Mouse (Mus musculus): ENCODE data around the gene Ccdc107.
A peak's percentile ranks its signal among the peaks of the same experiment; 100 is the strongest.

Gene Ccdc107

DNA sequence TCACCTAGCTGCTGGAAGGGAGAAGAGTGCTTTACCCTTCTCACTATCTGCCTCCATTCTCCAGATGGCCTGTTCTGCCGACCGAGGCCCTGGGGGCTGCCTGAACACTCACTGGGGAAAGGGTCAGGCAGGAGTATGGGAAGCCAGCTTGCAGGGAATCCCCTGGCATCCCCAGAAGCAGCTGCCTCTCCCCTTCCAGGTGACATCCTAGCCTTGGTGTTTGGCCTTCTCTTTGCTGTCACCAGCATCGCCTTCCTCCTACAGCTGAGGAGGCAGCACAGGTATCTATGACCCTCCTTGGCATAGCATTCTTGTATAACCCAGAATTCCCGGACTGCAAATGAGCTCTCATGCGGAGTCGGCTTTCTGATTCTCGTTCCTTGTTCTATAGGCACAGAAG lies 20.0 kb downstream of the Ccdc107 start:
- DNase-seq (ENCODE audit: low spot score) = no peak

DNA sequence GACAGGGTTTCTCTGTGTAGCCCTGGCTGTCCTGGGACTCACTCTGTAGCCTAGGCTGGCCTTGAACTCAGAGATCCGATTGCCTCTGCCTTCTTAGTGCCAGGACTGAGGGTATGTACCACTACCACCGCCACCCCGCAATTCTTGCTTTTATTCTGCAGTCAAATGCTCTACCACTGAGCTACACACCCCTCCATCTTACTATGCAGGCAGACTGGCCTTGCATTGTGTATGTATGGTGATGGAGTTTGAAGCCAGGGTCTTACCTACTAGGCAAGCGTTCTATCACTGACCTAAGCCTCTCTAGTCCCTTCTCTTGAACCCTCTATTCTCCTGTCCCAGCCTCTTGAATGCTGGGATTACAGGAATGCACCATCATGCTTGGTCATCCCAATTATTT lies 20.6 kb downstream of the Ccdc107 start:
- DNase-seq (ENCODE audit: low spot score) = no peak

DNA sequence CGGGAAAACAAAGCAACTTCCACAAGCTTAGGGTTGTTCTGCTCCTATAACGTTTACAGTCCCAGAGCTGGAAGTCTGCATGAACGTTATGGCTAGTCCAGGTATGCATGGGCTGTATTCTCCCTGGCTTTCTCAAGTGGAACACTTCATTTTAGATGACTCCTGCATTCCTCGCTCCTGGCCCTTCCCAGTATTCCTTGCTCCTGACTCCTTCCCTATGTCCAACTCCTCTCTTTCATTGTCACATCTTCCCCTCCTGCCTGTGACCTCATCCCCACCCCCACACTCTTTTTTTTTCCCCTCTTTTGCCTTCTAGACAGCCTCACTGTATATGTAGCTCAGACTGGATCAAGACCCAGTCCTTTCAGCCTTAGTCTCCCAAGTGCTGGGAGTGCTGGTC lies 21.1 kb downstream of the Ccdc107 start:
- no peak for DNase-seq (ENCODE audit: low spot score)

DNA sequence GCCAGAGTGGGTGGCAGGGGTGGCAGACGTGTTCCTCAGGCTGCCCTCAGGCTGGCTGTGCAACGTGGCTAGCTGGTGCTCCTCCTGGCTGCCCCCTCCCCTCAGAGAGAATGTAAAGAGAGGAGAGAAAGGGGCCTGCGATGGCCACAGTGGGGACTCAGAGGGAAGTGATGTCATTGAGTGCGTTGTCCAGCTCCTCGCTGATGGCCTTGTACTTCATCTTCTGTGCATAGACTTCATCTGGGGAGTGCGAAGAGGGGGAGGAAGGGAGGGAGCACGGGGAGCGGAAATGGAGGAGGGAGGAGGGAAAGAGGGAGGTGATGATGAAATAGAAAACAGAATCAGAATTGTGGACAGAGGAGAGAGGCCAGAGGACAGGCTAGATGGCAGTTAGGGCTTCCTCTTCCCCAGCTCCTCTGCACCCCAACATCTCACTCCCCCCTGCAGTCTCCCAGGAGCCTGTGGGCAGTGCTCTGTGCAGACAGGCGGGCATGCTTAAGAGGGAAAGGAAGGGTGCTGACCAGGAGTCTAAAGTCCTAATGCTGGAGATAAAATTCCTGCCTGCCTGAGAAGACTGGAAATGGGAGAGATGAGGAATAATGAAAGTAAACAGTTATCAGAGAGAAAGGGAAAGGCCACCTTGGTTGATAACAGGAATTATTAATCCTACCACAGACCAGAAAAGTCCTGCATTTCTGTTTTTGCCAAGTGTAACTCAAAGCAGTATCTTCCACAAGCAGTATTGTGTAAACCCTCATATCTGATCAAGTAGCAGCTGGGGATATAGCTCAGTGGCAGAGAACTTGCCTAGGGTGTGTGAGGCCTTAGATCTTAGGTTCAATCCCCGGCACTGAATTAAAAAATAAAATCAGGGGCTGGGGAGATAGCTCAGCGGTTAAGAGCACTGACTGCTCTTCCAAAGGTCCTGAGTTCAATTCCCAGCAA lies 23.3 kb downstream of the Ccdc107 start:
- DNase-seq (ENCODE audit: low spot score) = no peak

DNA sequence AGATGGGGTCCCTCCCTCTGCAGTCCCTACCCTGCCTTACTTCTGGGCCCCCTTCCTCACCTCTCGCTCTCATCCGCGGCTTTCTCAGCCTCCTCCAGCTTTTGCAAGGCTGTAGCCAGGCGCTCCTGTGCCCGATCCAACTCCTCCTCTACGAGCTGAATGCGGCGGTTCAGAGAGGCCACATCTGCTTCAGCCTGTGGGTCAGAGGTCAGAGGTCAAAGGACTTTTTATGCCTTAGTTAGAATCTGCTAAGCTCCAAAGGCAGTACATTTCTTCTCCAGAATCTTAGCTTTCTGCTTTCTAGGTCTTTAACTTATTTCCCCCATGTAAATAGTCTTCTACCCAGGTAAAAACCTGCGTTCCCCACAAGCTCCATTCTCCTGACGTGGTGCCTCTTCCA lies 26.9 kb downstream of the Ccdc107 start:
- DNase-seq (ENCODE audit: low spot score) = no peak

DNA sequence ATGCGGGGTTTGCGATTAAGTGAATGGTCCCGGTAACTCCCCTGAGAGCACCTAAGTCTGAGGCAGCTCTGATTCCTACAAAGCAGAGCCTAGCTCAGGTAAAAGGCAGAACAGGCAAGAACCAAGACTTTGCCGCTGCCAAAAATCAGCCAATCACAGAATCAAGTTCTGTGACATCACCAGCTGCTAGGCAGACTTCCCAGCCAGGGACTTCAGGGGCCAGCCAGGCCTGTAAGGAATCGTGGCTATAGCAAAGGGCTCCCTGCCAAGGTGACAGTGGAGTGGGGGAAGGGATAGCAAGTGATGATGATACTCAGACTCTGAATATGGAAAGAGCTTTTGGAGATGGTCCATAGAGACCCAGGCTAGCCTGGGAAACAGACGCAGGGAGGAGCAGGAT lies 27.3 kb downstream of the Ccdc107 start:
- DNase-seq (ENCODE audit: low spot score) = peak; percentile 88

DNA sequence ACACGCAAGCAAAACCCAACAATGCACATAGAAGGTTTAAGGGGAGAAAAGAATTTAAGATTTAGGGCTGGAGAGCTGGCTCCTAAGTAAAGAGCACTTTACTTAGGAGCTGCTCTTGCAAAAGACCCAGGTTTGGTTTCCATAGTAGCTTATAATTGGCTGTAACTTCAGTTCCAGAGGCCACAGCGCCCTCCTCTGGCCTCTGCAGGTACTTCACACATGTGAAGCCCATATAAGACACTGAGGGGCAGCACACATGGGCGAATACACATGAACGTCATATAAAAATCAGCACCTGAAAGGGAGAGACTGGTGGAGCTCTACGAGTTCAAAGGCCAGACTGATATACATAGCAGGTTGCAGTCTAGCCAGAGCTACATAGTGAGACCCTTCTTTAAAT lies 35.2 kb downstream of the Ccdc107 start:
- no peak for DNase-seq (ENCODE audit: low spot score)

DNA sequence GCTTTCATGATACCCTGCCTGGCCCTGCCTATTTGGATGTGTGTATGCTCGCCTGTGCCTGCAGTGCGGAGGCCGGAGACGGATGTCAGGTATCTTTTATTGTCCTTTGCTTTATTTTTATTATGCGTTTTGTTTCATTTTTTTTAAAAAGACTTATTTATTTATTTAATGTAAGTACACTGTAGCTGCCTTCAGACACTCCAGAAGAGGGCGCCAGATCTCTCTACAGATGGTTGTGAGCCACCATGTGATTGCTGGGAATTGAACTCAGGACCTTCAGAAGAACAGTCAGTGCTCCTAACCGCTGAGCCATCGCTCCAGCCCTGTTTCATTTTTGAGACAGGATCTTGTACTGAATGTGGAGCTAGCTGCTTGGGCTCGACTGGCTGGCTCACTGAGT lies 35.8 kb downstream of the Ccdc107 start:
- DNase-seq (ENCODE audit: low spot score) = no peak

DNA sequence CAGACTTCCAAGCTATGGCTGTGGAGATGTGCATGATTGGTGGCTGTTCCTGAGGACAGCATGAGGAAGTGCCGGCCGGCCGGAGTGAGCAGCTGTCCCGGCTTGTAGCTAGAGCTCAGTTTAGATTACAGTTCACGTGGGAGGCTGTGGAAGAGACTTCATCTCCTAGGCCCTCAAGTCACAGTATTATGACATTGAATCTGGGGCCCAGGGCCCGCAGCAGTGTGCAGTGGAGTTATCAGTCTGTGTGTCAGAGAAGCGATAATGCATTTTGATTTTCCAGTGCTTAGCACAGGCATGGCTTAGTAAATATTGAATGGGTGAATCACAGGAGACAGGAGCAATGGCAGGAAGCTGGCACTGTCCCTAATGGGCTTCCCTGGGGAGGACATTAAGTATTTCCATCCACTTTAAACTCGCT lies 37.4 kb downstream of the Ccdc107 start:
- DNase-seq (ENCODE audit: low spot score) = no peak

DNA sequence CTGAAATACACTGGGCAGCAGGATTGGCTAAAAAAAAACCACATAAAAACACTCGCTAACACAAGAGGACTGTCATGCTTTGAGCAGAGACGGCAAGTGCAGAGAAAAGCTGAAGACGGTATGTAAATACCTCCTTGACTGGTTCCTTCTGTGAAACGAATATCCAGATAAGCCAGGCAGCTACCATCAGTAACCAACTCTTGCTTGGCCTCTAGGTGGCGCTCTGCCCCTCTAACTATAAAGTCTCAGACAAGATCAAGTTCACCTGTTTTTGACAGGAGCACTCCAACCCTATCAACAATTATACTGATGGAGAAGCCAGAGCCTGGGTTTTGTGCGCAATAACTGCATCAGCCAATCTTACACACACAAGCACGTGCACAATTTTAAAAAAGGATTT lies 37.9 kb downstream of the Ccdc107 start:
- DNase-seq (ENCODE audit: low spot score) = peak; percentile 69

DNA sequence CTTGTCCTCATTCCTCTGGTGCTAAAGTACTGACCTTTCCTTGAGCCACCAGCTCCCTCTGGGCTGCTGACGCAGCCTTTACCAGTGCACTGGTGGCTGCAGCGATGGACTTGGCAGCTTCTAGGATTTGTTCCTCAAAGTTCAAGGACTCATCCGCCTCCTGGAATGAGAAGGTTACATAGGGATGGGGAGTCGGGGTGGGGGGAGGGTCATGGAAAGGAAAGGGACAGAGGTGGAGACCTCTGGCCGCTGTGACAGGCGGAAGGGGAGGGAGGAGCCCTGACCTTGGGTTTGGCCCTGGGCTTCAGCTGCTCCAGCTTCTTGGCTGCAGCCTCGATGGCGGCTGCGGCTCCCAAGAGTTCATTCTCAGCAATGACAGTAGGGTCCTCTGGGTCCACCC lies 40.6 kb downstream of the Ccdc107 start:
- DNase-seq (ENCODE audit: low spot score) = no peak

DNA sequence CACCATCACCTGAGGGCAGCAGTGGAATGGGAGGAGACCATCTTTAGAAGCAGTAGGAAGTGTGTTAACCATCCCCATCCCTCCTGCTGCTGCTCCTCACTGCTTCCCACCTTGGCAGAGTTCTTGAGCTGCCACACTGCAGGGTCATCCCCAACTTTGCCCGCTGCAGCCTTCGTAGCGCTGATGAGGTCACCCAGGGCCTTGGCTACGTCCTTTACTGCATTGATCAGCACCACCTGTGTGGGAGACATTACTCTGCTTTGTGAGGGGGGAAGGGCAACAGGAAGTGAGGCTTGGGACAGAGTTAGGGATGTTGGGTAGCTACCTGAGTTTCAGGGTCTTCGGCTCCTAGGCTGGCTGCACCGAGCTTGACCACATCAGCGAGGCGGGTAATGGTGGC lies 42.9 kb downstream of the Ccdc107 start:
- no peak for DNase-seq (ENCODE audit: low spot score)

DNA sequence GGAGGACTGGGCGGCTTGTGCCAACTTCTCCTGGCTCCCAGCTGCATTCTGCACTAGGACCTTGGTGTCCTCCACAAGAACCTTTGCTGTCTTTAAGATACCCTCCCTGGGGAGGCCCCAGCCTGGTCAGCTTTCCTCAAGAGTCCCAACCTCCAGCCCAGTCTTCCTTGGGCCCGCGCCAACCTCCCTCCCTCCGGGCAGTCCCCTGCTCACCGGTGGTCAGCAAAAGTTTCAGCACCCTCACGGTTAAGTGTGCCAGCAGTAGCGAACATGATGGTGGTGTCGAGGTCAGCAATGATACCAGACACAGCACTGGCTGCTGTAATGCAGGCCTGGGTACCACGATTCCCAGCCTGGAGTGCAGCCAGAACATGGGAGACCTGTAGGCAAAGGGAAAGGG lies 43.3 kb downstream of the Ccdc107 start:
- DNase-seq (ENCODE audit: low spot score) = no peak

DNA sequence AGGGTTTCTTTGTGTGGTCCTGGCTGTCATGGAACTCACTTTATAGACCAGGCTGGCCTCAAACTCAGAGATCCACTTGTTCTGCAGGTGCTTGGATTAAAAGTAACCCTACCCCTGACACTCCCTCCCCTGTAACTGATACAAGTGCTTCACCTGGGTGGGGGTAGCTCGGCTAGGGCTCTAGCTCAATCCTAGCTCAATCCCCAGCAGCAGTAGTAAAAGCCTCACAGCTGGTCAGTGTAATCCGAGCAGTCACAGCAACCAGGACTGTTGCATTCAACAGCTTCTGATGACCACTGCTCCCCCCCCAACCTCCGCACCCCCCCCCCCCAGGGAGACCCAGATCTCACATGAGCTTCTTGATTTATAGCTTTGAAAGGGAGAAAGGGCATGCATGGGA lies 49.3 kb downstream of the Ccdc107 start:
- no peak for DNase-seq (ENCODE audit: low spot score)
